In the genomic region with DNA sequence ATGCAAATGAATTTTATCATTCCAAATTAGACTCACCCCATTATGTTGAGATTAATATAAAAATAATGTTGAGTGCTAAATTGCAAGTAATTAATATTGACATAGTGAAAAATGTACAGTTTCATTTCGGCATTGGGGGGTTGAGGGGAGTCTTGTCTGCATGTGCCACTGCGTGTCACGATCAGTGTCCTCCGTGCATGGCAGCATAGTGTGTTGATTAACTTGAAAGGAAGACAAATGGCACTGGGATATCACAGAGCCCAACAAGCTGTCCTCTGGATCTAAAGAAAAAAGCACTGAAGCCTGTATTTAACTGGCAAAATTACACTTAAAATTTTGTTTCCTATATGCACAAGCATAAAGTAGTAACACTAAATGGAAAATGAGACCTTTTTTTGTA, we compare ENCODE assay signal across 32 mouse cellular contexts.
"Had no signal": no experiment of that assay in that cellular context is flagged by ENCODE, and none has a peak within 500 bp of the region (broad histone marks: within the 10 kb centered on the region; RNA-seq: fewer than 3 reads in every experiment).

No protein-coding gene starts in this region.

- H3K36me3 ChIP-seq: heart, embryonic 10.5 days; heart, embryonic 12.5 days; heart, embryonic 13.5 days; heart, embryonic 15.5 days; hindbrain, embryonic 10.5 days; hindbrain, embryonic 15.5 days; intestine, embryonic 15.5 days; kidney, embryonic 15.5 days had no signal

- ATAC-seq: inflammation-experienced regulatory T-cells, adult 6 months; intestine, embryonic 15.5 days; intestine, embryonic 16.5 days; intestine, postnatal 0 days had no signal

- H3K9me3 ChIP-seq: heart, embryonic 10.5 days; heart, embryonic 12.5 days; heart, embryonic 13.5 days; heart, embryonic 15.5 days; hindbrain, embryonic 10.5 days; hindbrain, embryonic 15.5 days; intestine, embryonic 15.5 days; kidney, embryonic 15.5 days had no signal

- H3K9ac ChIP-seq: heart, embryonic 12.5 days; heart, embryonic 13.5 days; heart, embryonic 15.5 days; hindbrain, embryonic 15.5 days; intestine, embryonic 15.5 days; kidney, embryonic 15.5 days had no signal

- H3K4me2 ChIP-seq: heart, embryonic 11.5 days; heart, embryonic 12.5 days; heart, embryonic 13.5 days; heart, embryonic 15.5 days; hindbrain, embryonic 15.5 days; intestine, embryonic 15.5 days; kidney, embryonic 15.5 days had no signal

- H3K4me3 ChIP-seq: heart, adult 2 months; heart, embryonic 10.5 days; heart, embryonic 12.5 days; heart, embryonic 13.5 days; heart, embryonic 15.5 days; hindbrain, embryonic 10.5 days; hindbrain, embryonic 15.5 days; intestine, embryonic 15.5 days; kidney, embryonic 15.5 days; layer of hippocampus, adult 2 months; left cerebral cortex, adult 2 months had no signal

- H3K27ac ChIP-seq: heart, adult 2 months; heart, embryonic 10.5 days; heart, embryonic 13.5 days; heart, embryonic 15.5 days; hindbrain, embryonic 10.5 days; hindbrain, embryonic 15.5 days; intestine, embryonic 15.5 days; kidney, embryonic 15.5 days; kidney, postnatal 0 days; layer of hippocampus, adult 2 months; left cerebral cortex, adult 2 months had no signal

- H3K27me3 ChIP-seq: heart, embryonic 12.5 days; heart, embryonic 13.5 days; heart, embryonic 15.5 days; hindbrain, embryonic 15.5 days; intestine, embryonic 15.5 days; kidney, embryonic 15.5 days had no signal

- H3K4me1 ChIP-seq: heart, embryonic 10.5 days; heart, embryonic 12.5 days; heart, embryonic 13.5 days; heart, embryonic 15.5 days; hindbrain, embryonic 10.5 days; hindbrain, embryonic 15.5 days; intestine, embryonic 15.5 days; kidney, embryonic 15.5 days had no signal

- DNase-seq: heart, adult 2 months; heart, postnatal 10 days; heart, postnatal 14 days; heart, postnatal 36 days; heart, postnatal 4 days; kidney, adult 11 months; kidney, adult 18-20 months; kidney, adult 2 months; kidney, adult 8-10 months; kidney, adult 9 months; kidney, postnatal 10 days; kidney, postnatal 14 days; kidney, postnatal 25 days; kidney, postnatal 36 days; kidney, postnatal 4 days; layer of hippocampus, adult 9-11 months; layer of hippocampus, postnatal 36 days had no signal
